Mouse (Mus musculus): ENCODE measurements around the gene Olfr1246. TPM values are rescaled to one million over a fixed set of nuclear protein-coding genes. Genes with fewer than 3 reads are reported as not detected.

Gene Olfr1246
- polyA plus RNA-seq (2015; fragmentation: Illumina TruSeq; extraction: RNeasy Lipid Tissue Mini Kit (QIAGEN cat#74804); ENCODE audit: insufficient read depth, low read depth, low replicate concordance): not detected

GRCm38 (mm10) chr2:89593057-89593456 is at the start of gene Olfr1246:
TSS of gene Olfr1246 (minus strand) at chr2:89593157.

GRCm38 (mm10) chr2:89634883-89635282 is 41.9 kb upstream of the Olfr1246 start, which contains the start of gene Olfr1249:
TSS of gene Olfr1249 (minus strand) at chr2:89634983.

GRCm38 (mm10) chr2:89618145-89618544 is 25.2 kb upstream of the Olfr1246 start, which contains the start of gene Olfr1248:
TSS of gene Olfr1248 (minus strand) at chr2:89618245.

GRCm38 (mm10) chr2:89614030-89614429 is 21.1 kb upstream of the Olfr1246 start, which contains the start of gene Olfr1247:
TSS of gene Olfr1247 (minus strand) at chr2:89614130.

DNA sequence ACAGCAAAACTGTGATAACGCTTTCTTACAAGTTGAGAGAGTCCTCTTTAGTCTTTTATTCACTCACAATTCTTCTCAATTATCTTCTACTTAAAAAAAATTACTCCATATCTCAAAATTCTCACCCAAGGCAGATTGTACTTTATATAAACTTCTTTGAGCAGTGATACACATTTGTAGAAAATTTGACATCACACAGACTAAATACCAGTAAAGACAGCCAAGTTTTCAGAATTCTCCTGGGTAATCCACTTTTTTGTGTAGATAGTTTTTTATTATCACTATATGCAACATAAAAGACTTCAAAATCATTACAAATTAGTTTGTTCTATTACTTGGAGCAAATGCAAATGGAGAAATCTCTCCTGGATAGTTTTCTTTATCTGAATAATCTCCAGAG is 14.6 kb downstream of the Olfr1246 start, which contains the start of gene Olfr1245:
TSS of gene Olfr1245 (minus strand) at position 101 of the 400 bp plus-strand sequence.

Other genes with a start within 250 kb of the Olfr1246 start
- gene Olfr1234, start 228.3 kb downstream of the Olfr1246 start, polyA plus RNA-seq (2015; fragmentation: Illumina TruSeq; extraction: RNeasy Lipid Tissue Mini Kit (QIAGEN cat#74804); ENCODE audit: insufficient read depth, low read depth, low replicate concordance): not detected
- not detected for gene Olfr1238, start 183.5 kb downstream of the Olfr1246 start, polyA plus RNA-seq (2015; fragmentation: Illumina TruSeq; extraction: RNeasy Lipid Tissue Mini Kit (QIAGEN cat#74804); ENCODE audit: insufficient read depth, low read depth, low replicate concordance)
- gene Olfr1239, start 172.8 kb downstream of the Olfr1246 start, polyA plus RNA-seq (2015; fragmentation: Illumina TruSeq; extraction: RNeasy Lipid Tissue Mini Kit (QIAGEN cat#74804); ENCODE audit: insufficient read depth, low read depth, low replicate concordance): not detected
- not detected for gene Olfr1240, start 150.2 kb downstream of the Olfr1246 start, polyA plus RNA-seq (2015; fragmentation: Illumina TruSeq; extraction: RNeasy Lipid Tissue Mini Kit (QIAGEN cat#74804); ENCODE audit: insufficient read depth, low read depth, low replicate concordance)
- gene Olfr1241, start 106.0 kb downstream of the Olfr1246 start, polyA plus RNA-seq (2015; fragmentation: Illumina TruSeq; extraction: RNeasy Lipid Tissue Mini Kit (QIAGEN cat#74804); ENCODE audit: insufficient read depth, low read depth, low replicate concordance): not detected
- not detected for gene Olfr1242, start 94.8 kb downstream of the Olfr1246 start, polyA plus RNA-seq (2015; fragmentation: Illumina TruSeq; extraction: RNeasy Lipid Tissue Mini Kit (QIAGEN cat#74804); ENCODE audit: insufficient read depth, low read depth, low replicate concordance)
- not detected for gene Olfr1243, start 61.7 kb downstream of the Olfr1246 start, polyA plus RNA-seq (2015; fragmentation: Illumina TruSeq; extraction: RNeasy Lipid Tissue Mini Kit (QIAGEN cat#74804); ENCODE audit: insufficient read depth, low read depth, low replicate concordance)
- not detected for gene Olfr1245, start 14.7 kb downstream of the Olfr1246 start, polyA plus RNA-seq (2015; fragmentation: Illumina TruSeq; extraction: RNeasy Lipid Tissue Mini Kit (QIAGEN cat#74804); ENCODE audit: insufficient read depth, low read depth, low replicate concordance)
- gene Olfr1247, start 21.0 kb upstream of the Olfr1246 start, polyA plus RNA-seq (2015; fragmentation: Illumina TruSeq; extraction: RNeasy Lipid Tissue Mini Kit (QIAGEN cat#74804); ENCODE audit: insufficient read depth, low read depth, low replicate concordance): not detected
- gene Olfr1248, start 25.1 kb upstream of the Olfr1246 start, polyA plus RNA-seq (2015; fragmentation: Illumina TruSeq; extraction: RNeasy Lipid Tissue Mini Kit (QIAGEN cat#74804); ENCODE audit: insufficient read depth, low read depth, low replicate concordance): not detected
- gene Olfr1249, start 41.8 kb upstream of the Olfr1246 start, polyA plus RNA-seq (2015; fragmentation: Illumina TruSeq; extraction: RNeasy Lipid Tissue Mini Kit (QIAGEN cat#74804); ENCODE audit: insufficient read depth, low read depth, low replicate concordance): not detected
- not detected for gene Olfr1250, start 68.3 kb upstream of the Olfr1246 start, polyA plus RNA-seq (2015; fragmentation: Illumina TruSeq; extraction: RNeasy Lipid Tissue Mini Kit (QIAGEN cat#74804); ENCODE audit: insufficient read depth, low read depth, low replicate concordance)
- not detected for gene Olfr1251, start 78.8 kb upstream of the Olfr1246 start, polyA plus RNA-seq (2015; fragmentation: Illumina TruSeq; extraction: RNeasy Lipid Tissue Mini Kit (QIAGEN cat#74804); ENCODE audit: insufficient read depth, low read depth, low replicate concordance)
- not detected for gene Olfr1252, start 131.9 kb upstream of the Olfr1246 start, polyA plus RNA-seq (2015; fragmentation: Illumina TruSeq; extraction: RNeasy Lipid Tissue Mini Kit (QIAGEN cat#74804); ENCODE audit: insufficient read depth, low read depth, low replicate concordance)
- not detected for gene Olfr1253, start 163.9 kb upstream of the Olfr1246 start, polyA plus RNA-seq (2015; fragmentation: Illumina TruSeq; extraction: RNeasy Lipid Tissue Mini Kit (QIAGEN cat#74804); ENCODE audit: insufficient read depth, low read depth, low replicate concordance)
- not detected for gene Olfr1254, start 200.5 kb upstream of the Olfr1246 start, polyA plus RNA-seq (2015; fragmentation: Illumina TruSeq; extraction: RNeasy Lipid Tissue Mini Kit (QIAGEN cat#74804); ENCODE audit: insufficient read depth, low read depth, low replicate concordance)
- not detected for gene Olfr1255, start 218.9 kb upstream of the Olfr1246 start, polyA plus RNA-seq (2015; fragmentation: Illumina TruSeq; extraction: RNeasy Lipid Tissue Mini Kit (QIAGEN cat#74804); ENCODE audit: insufficient read depth, low read depth, low replicate concordance)
- not detected for gene Olfr1256, start 248.4 kb upstream of the Olfr1246 start, polyA plus RNA-seq (2015; fragmentation: Illumina TruSeq; extraction: RNeasy Lipid Tissue Mini Kit (QIAGEN cat#74804); ENCODE audit: insufficient read depth, low read depth, low replicate concordance)